15 mouse cellular contexts compared by ENCODE assay signal in genomic region chr9:96783667-96784066, GRCm38 (mm10). TPM values are rescaled to one million over a fixed set of nuclear protein-coding genes. Genes with fewer than 3 reads are reported as not detected.
DNase-seq lines count a peak whose midpoint lies in the region.
"Had no signal": no experiment of that assay in that cellular context is flagged by ENCODE, and none has a peak within 500 bp of the region (broad histone marks: within the 10 kb centered on the region; RNA-seq: fewer than 3 reads in every experiment).

No protein-coding gene starts in this region.

- peak; percentile 20 for DNase-seq in adrenal gland, postnatal 14 days
- DNase-seq in adrenal gland, adult 8-10 months = no peak
- DNase-seq in ovary, adult 18-20 months (ENCODE audit: low spot score) = peak; percentile 12
- DNase-seq in ovary, postnatal 10 days (ENCODE audit: low spot score) = no peak
- peak; percentile 48 for DNase-seq in induced T-regulatory cell, adult 2 months (ENCODE audit: low read depth)
- DNase-seq in thymus, postnatal 14 days = peak; percentile 33
- DNase-seq in left cerebral cortex, adult 11 months (ENCODE audit: low spot score) = no peak
- DNase-seq in cerebellum, postnatal 4 days (ENCODE audit: low spot score in 2 of 2) = no peak
- DNase-seq: cerebellum, adult 11 months; cerebellum, postnatal 36 days; kidney, adult 8-10 months; kidney, postnatal 4 days; left cerebral cortex, postnatal 4 days; liver, embryonic 13.5 days; lung, postnatal 10 days had no signal

RNA-seq across cellular contexts. Expression of gene Zbtb38, which starts 31.0 kb away (rescaled TPM):
- 41.5 and 52.1 TPM in 2 replicates for total RNA-seq in adrenal gland, postnatal 14 days (2021)
- total RNA-seq in adrenal gland, adult 8-10 months (2022) = 10 to 100 TPM; 55.4 to 88.4 (median 70.5) TPM

Comparison
In these comparisons a context has a peak if more than half of its experiments do, and no peak if none do; other contexts are left out.
1. DNase-seq: peak in adrenal gland, postnatal 14 days (single experiment), ovary, adult 18-20 months (single experiment), induced T-regulatory cell, adult 2 months (single experiment) and thymus, postnatal 14 days (single experiment); none in adrenal gland, adult 8-10 months (single experiment), ovary, postnatal 10 days (single experiment), left cerebral cortex, adult 11 months (single experiment) and cerebellum, postnatal 4 days (0 of 2).